Mouse (Mus musculus): ENCODE results near the gene Iqcc.

GRCm38 (mm10) chr4:129625029-129625370, 6.1 kb upstream of the Iqcc start:
- TF ChIP-seq POLR2A (IDR thresholded peaks at IDR 0.05; ENCODE audit: insufficient read length, low read depth) (no peak), MAX (IDR thresholded peaks at IDR 0.05; ENCODE audit: low read depth) (no peak), MYOD1 (IDR thresholded peaks at IDR 0.05; ENCODE audit: control insufficient read depth in 1 of 3, insufficient read length in 2 of 3, low read depth in 2 of 3) (no peak), MYOG (IDR thresholded peaks at IDR 0.05; ENCODE audit: control insufficient read depth in 1 of 3, insufficient read depth in 1 of 3, insufficient read length in 2 of 3, low read depth in 2 of 3) (no peak), CEBPB (IDR thresholded peaks at IDR 0.05; ENCODE audit: insufficient read depth, poor library complexity, severe bottlenecking) (no peak), TCF12 (IDR thresholded peaks at IDR 0.05; ENCODE audit: insufficient read depth, poor library complexity, severe bottlenecking) (no peak), REST (IDR thresholded peaks at IDR 0.05; ENCODE audit: insufficient read depth, insufficient read length) (no peak), POLR2AphosphoS2 (IDR thresholded peaks at IDR 0.05; ENCODE audit: insufficient read length, low read depth) (no peak), SRF (IDR thresholded peaks at IDR 0.05; ENCODE audit: control insufficient read depth, insufficient read length, low read depth) (no peak), USF1 (IDR thresholded peaks at IDR 0.05; ENCODE audit: low read depth) (no peak), E2F4 (IDR thresholded peaks at IDR 0.05; ENCODE audit: insufficient read depth) (no peak), TCF3 (IDR thresholded peaks at IDR 0.05; ENCODE audit: insufficient read length, low read depth) (no peak)
